Mouse (Mus musculus): ENCODE measurements around the gene Itga8.

The Itga8 gene

DNA sequence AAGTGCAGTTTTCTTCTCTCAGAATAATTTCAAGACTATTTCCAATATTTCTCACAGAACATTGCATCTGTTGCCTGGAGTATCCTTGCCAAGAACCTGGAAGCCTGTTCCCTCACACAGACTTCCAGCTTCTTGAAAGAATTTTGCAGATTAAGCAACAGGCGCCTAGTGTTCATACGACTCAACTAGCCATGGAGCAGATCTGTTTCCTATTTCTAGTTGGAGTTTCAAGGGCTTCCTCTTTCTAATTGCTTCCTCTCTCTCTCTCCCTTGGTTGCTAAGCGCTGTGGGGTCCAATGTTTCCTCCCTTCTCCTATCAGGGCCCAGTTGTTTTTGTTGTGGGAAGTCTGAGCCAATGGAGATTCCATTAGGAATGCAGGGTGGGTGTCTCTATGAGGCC is 7.7 kb downstream of the Itga8 start:
- peak in 1 of 2 experiments; percentile 53 for DNase-seq (ENCODE audit: low spot score in 2 of 2)

DNA sequence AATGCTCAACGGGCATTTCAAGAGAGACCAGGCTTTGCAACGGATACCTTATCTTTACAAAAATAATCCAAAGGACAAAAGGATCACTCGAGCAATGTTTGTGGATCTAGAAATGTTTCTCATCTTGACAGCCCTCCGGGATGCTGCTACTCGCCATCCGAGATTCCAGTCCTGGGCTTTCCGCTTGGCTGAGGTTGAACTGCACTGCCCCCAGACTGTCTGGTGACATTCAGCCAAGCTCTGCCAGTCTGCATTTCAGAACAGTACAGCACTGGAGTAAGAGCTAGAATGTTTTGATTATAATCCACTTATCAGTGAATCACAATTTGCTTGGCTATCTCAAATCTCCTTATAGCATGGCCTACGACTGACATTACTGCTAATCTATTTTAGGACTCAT is 8.3 kb downstream of the Itga8 start:
- DNase-seq (ENCODE audit: low spot score in 2 of 2), result no peak

DNA sequence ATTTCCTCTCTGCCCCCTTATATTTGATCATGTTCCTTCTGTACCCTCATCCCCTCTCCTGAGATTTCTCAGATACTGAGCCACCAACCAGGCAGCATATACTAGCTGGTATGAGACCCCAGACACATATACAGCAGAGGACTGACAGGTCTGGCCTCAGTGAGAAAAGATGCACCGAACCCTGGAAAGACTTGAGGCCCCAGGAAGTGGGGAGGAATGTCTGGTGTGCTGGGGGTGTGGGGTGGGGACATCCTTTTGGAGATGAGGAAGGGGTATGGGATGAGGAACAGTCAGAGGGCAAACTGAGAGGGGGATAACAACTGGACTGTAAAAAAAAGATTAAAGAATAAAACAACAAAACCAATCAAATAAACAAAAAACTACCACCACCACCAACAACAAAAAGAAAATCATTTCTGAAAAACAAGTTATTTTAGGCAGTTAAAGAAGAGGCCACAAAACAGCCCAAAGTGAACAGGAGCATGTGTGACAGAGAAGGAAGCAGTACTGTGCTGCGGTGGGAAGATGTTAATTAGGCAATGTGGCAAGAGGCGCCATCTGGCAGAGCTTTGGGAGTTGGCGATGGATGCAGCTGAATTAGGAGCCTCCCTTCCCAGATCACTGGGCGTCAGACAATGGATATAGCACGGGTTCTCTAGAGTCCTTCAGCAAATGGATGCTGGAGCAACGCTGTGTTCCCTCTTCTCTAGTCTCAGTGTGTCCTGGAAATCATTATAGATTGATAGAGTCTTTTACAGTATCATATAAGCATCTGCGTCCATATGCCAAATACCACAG is 9.5 kb downstream of the Itga8 start:
- DNase-seq (ENCODE audit: low spot score in 2 of 2), result peak; percentile 64 to 91

DNA sequence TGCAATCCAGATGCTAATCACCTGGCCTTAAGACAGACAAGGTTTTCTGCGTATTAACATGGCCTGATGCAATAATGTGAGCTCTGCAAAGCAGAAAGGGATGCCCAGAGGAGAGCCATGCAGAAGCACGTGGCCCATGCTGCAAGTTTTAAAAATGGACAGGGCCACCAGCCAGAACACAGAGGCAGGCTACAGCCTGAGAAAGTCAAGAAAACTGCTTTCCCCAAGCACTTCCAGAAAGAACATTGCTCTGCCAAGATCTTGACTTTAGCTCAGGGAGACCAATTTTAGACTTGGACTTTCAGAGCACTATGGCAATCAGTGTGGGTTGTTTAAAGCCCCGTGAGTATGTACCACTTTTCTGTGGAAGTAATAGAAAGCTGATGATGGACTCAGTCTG is 11.5 kb downstream of the Itga8 start:
- DNase-seq (ENCODE audit: low spot score in 2 of 2), result no peak

DNA sequence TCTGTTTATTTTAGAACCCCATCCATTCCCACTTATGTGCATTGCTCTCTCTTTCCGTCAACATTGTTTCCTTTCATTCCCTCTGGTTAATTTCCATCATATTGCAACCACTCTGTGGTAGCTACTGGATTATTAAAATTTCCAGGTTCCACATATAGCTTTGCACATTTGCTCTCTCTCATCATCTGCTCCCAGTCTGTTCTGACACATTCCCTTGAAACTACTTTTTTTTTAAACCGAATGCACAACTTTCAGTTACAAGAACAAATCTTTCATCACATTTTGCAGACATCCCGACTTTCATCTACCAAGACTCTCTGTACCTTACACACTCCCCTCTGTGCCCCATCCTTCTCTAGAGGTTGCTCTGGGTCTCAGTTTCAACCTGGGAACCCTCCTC is 13.9 kb downstream of the Itga8 start:
- DNase-seq (ENCODE audit: low spot score in 2 of 2), result no peak

DNA sequence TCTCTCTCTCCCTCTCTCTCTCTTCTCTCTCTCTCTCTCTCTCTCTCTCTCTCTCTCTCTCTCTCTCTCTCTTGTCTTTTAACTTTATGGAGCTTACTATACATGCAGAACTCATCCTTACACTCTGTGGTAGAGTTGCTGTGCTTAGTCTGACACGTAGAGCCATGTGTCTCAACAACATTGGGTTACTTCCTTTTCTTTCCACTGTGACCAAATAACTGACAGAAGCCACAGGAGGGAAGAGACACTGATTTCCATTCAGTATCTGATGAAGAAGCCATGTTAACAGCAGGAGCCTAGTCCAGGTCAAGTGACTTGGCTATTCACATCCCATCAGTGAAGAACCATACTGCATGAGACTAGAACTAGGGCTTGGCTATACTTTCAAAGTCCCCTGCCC is 21.1 kb downstream of the Itga8 start:
- no peak for DNase-seq (ENCODE audit: low spot score in 2 of 2)

DNA sequence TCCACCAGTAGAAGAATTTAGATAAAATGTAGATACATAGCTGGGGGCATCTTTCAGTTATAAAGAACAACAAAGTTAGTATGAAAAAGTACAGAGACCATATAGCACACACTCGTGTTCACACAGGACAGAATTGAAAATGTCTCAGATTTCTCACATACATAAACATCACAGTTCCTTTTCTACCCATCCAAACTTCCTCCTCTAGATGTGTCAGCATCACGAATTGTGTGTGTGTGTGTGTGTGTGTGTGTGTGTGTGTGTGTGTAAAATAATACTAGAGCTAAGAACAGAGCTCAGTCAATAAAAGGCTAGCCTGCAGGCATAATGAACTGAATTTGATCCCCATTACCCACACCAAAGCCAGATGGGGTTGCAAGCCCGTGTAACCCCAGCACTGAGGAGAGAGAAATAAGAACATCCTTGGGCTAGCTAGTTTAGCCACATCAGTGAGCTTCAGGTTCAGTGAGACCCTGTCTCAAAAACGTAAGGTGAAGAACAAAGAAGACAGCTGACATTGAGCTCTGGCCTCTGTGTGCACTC is 22.6 kb downstream of the Itga8 start:
- no peak for DNase-seq (ENCODE audit: low spot score in 2 of 2)

DNA sequence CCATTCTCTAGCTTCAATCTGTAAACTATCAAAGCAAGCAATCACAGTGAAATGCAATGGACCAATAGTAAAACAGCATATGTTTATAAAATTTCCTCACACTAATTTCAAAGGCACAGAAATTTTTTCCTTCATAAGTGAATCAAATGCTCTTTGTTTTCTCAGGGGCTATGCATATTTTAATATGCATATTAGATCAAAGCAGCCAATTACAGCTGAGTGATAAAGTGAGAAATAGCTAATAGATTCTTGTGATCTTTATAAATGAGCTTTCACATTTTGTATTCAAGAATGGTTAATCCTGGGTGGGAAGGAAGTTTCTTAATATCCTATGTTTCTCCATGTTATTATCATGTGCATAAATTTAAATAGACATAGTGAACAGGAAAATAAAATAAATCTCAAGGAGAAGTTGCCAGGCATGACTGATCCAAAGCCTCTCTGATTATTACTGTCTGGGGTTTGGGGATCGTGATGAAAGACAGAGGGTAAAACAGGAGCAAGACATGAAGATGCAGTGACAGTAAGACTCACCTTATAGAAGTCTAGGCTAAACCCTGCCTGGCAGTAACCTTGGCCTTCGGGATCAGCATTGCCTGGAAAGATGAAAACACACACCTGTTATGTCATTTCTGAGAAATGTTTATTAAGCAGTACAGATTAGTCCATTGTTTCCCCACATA is 44.9 kb downstream of the Itga8 start:
- DNase-seq (ENCODE audit: low spot score in 2 of 2), result no peak

DNA sequence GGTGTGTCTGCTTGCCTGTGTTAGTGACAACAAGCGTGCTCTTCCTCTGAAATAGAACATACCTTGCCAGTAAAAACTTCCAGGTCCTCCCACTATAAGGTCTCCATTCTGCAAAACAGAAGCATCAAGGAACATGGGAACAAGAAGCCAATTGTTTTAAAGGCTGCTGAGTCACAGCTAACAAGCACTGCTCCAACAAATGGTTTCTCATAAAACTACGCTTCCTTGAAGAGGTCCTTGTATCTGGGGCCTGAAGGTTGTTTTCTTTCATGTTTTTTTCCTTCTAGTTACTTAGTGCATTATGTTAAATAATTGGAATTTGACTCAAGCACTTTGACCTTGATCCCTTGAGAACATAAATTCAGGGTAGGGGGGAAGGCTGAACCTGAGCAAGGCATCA is 45.8 kb downstream of the Itga8 start:
- DNase-seq (ENCODE audit: low spot score in 2 of 2), result no peak

DNA sequence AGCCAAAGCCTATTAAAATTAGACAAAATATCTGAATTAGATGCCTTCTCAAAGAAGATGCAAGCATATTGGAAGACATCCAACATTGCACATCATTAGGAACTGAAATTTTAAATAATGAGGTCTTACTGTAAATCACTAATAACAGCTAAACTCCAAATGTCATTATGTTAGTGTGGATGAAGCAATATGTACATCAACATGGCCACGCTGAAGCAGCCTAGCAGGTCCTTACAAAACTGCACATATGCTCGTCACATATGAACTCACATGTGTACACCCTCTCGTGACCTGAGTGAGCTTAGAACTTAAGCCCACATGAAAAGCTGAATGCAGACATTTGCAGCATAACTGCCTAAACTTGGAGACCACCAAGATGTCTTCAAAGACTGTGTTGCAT is 66.4 kb downstream of the Itga8 start:
- no peak for DNase-seq (ENCODE audit: low spot score in 2 of 2)

DNA sequence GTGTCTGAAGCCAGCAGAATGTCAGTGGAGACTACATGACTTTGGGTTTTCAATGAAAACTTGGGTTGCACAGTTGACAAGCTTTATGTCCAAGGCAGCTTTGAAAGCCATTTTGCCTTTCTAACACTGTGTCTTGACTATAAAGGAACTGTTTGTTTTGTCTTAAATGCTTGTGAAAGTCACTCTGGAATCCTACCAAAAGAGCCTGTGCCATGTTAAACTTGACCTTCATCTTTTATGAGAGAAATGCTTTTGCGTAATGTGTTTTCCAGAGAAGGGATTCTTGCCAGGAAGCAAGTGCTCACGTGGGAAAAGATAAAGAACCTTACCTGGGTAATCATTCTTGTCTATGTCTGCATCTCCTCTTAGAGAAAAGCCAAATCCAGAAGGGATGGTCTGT is 72.0 kb downstream of the Itga8 start:
- no peak for DNase-seq (ENCODE audit: low spot score in 2 of 2)

DNA sequence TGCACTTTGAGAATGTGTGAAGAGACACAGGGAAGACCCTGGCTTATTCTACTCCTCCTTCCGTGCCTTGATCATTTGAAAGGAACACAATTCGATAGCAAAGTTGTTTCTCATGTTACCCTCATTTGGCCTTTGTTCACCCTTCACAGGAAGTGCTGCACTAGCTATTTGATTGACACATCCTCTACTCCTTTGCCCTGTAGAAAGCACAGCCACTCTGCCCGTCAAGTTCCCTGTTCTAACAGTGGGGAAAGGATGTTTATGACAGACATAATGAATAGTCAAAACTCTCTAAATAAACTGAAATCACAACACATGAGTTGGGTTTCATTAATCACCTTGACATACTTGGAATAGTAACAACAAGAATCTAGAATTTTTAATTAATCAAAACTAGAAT is 73.4 kb downstream of the Itga8 start:
- DNase-seq (ENCODE audit: low spot score in 2 of 2), result no peak

DNA sequence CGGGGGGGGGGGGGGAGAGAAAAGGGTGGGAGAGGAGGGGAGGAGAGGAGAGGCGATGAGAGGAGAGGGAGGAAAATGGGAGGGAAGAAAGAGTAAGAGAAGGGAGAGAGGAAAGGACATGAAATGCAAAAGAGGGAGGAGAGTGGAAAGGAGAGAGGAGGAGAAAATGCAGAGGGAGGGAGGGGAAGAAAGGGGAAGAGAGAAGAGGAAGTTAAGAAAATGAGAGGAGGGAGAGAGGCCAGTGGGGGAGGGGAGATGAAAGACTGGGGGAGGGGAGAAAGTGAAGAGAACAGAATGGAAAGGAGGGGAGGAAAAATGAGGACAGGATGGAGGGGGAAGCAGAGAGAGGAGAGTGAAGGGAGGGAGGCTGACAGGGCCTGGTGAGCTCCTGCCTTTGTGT is 74.5 kb downstream of the Itga8 start:
- no peak for DNase-seq (ENCODE audit: low spot score in 2 of 2)

DNA sequence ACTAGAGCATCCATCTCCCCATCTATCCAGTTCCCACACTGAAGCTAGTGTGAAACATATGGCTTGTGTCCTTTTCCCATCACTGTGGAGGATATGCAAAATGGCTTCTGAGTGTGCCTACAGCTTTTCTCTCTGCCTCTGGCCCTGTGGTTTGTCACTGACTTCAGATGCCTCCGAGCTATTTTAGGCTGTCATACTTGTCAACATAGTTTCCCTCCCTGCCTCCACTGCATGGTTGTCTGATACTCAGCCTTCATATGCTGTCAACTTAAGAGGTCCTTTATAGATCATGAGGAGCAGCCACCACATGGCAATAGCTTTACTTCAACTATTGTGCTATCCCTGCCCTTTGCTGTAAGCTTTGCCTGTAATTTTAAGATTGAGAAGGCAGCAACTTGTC is 75.4 kb downstream of the Itga8 start:
- DNase-seq (ENCODE audit: low spot score in 2 of 2), result no peak

DNA sequence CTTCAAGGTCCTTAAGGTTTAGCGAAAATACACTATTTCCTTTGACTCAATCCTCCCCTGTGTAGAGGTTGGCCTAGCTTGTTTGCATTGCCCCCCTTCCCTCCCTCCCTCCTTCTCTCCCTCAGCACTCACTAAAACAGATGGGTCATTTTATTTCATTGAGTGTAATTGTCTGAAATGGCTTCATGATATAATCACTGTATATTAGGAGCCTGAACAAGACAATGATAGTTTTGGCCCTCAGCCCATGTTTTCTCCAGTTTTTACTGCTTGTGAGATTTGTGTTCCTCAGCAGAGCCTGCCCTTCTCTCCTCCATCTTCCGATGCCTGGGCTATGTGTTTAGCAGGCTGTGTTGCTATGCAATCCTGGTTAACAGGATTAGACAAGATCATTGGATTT is 80.1 kb downstream of the Itga8 start:
- DNase-seq (ENCODE audit: low spot score in 2 of 2), result no peak

DNA sequence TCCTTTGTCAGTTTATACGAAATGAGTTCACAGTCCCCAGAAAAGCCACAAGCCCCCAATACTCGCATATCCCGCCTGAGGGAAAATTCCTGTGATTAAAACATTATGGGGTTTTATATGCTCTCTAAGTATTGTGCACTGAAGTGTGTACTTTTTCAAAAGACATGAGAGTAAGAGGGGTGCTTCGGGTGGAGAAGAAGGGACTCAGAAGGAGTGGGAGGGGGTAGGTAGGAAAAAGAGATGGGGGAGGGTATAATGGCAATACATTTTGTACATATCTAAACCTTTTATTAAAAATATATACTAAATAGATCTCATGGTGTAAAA is 88.3 kb downstream of the Itga8 start:
- DNase-seq (ENCODE audit: low spot score in 2 of 2), result no peak

DNA sequence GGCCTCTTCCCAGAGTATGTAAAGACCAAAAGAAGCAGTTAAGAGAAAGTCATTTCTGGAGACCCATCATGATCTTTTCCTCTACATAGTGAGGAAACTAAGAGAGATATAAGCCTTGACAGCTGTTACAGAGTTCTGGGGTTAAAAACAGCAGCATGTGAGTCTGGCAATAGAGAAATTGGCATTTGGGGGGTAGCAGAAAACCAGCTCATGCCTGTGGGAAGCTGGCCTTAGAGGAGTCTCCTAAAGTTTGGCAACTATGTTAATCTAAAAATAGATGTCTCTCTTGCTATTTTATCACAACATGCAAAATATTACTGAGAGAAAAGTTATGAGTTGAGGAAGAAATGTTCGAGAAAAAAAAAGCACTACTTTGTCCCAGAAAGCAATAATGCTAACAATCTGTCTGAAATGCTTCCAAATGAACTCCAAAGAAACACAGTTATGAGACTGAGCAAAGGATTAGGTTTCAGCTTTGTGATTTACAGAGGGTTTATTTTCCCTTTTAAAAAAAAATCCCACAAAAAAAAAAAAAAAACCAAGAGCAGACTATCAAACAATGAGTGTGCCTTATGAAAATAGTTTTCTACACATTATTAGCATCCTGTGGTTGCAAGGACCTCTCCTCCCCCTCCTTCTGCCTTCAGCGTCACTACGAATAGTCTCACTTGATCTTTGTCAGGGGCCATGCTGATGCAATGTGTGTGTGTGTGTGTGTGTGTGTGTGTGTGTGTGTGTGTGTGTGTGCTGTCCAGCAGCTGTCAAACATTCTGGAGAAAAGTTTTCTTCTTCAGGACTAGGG is 88.9 kb downstream of the Itga8 start:
- DNase-seq (ENCODE audit: low spot score in 2 of 2), result no peak

DNA sequence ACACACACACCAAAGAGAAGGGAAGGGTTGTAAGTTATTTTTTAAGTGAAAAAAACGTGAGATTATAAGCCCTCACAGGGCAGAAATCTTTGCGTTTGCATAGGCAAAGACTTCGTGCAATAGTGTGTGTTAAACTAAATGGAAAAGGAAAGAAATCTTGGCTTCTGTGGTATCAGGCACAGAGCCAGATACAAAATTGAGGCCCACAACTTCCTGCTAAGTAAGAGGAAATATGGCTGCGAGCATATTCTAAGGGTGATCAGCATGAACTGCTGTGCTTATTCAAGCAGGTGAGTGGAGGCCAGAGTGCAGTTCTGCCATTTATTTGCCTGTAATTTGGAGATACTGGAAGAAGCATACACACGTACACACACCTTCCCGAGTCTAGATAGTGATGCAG is 93.6 kb downstream of the Itga8 start:
- no peak for DNase-seq (ENCODE audit: low spot score in 2 of 2)

DNA sequence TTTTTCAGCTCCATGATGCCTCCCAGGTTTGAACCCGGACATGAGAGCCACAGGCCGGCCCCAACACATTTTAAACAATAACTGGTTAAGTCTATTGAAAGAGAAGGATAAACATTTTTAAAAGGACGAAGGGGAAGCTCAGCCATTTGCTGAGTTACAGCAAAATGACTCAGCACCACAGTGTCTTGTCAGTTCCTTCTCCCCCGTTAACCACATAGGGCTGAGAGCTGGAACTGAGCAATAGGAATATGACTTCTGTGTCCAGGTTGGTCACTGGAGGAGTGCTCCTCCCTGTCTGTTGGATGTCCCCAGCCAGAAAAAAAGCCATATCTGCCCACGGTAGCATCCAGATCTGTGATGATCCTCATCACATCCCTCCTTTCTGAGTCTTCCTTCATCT is 95.4 kb downstream of the Itga8 start:
- no peak for DNase-seq (ENCODE audit: low spot score in 2 of 2)

DNA sequence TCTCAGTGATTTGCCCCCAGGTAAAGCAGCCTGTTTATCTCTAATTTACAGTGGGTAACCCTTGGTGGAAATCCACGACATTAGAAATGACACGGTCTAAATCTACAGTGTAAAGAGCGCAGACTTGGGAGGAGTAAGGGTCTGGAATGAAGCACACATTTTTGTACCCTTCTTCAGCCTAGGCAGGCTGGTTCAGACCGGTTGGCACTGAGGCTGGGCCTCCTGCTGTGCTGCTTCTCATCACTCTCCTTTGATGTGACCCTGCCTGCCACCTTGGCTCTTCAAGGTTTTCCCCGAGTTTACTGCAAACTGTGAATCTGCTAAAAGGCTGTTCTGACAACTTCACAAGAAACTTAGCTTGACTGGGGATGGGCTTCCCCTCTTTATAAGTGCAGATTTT is 95.8 kb downstream of the Itga8 start:
- DNase-seq (ENCODE audit: low spot score in 2 of 2), result no peak

DNA sequence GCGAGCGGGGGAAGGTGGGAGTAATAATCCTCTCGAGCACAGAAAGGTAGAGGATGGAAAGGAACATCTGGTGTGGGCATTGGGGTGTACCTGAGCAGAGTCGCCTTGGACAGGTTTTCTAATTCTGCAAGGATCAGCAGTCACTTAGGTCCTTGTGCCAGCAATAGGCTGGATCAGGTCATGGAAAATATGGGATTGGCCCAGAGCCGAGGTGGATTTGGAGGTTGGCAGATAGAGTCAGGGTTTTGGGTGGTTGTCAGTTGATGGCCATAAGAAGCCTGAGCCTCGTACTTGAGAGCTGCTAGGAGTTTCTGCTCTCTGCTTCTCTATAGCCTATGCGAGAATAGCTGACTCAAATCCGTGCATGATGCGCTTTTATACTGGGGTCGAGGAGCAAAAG is 98.5 kb downstream of the Itga8 start:
- no peak for DNase-seq (ENCODE audit: low spot score in 2 of 2)

DNA sequence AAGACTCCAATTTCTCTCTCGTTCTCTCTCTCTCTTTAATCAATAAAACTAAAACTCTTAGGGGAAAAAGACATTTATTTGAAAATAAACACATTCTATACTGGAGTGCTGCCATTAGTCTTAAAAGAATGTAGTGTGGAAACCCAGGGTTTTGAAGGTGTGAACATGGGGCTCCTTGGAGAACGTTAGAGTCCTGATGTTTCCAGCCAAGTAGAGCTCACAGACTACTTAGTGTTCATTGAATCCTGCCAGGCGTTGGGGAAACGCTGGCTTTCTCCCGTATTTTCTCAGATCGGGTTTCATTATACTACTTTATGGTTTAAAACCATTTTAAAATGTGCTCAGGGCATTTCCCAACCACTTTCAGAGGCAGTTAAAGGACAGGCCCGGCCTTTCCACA is 103.0 kb downstream of the Itga8 start:
- DNase-seq (ENCODE audit: low spot score in 2 of 2), result no peak

DNA sequence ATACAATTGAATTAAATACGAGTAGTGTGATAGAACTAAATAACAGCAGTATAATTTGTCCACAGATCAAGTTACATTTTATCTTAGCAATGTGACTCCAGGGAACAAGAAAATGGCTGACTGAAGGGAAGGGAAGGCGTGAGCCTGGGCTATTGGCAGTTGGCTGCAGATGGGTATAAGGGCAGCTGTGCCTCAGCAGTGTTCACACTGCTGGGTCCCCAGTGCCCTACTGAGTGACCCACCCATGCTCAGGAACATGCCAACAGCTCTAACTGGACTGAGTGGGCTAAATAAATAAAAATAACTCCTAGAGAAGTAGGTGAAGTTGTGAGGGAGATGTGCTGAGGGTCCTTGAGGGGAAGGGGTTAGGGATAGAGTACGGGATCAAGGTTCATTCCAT is 103.5 kb downstream of the Itga8 start:
- DNase-seq (ENCODE audit: low spot score in 2 of 2), result no peak
